Mouse (Mus musculus) megakaryocyte, embryonic 14.5 days (primary cell): ENCODE measurements around the gene Bach2.

Experiments
- FLI1 ChIP-seq: IDR thresholded peaks from 2 replicates; pipeline ENCODE4 v1.6.1; 2012; ENCODE audit warnings: low read length, inconsistent platforms, mixed read lengths
- GATA1 ChIP-seq: IDR thresholded peaks from 3 replicates; pipeline ENCODE4 v1.6.1; 2012; ENCODE audit warnings: mixed read lengths, low read length, inconsistent platforms, borderline replicate concordance

DNA sequence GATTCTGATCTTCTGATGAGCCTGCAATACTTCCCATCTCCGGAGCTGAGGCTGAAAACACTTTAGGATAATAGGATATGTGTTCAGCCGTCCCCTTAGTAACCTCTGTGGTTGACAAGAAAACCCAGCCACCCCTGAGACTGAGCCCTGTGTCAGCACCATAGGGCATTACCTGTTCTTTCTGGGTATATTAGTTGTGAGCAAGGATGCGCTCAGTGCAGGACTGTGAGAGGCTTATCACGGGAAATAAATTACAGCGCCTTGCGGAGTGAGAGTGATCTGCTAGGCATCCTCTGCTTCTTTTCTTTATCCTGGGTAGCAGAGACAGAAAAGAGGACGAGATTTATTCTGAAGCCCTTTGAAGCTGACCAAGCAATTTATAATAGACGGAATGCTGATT is 129.7 kb downstream of the Bach2 start:
- TF ChIP-seq GATA1: no peak
- no peak for TF ChIP-seq FLI1
